Mouse (Mus musculus) G1E (cell line): ENCODE measurements around the gene Fancc. TPM values are rescaled to one million over a fixed set of nuclear protein-coding genes. Genes with fewer than 3 reads are reported as not detected.
"Not testable (repeated sequence)": the region's sequence is repeated elsewhere in the genome, so short reads cannot be mapped to it uniquely, and the experiment has no call there.

Source experiments
- ATAC-seq: 2 replicates; pipeline ENCODE4 v1.8.0; 2016; ENCODE audit warnings: mild to moderate bottlenecking; ENCODE audit not compliant: insufficient number of reproducible peaks, poor library complexity, low FRiP score, severe bottlenecking; ENCODE audit errors: extremely low read depth
- DNase-seq: peaks from one replicate; pipeline ENCODE4 v3.0.0; 2012; ENCODE audit warnings: low spot score
- H3K27me3 ChIP-seq: 2 replicates; pipeline ENCODE4 v1.6.1; 2012; ENCODE audit warnings: mild to moderate bottlenecking, low read length, inconsistent platforms; ENCODE audit not compliant: insufficient read depth
- H3K36me3 ChIP-seq: replicated peaks from 2 replicates; pipeline ENCODE3; 2012; ENCODE audit warnings: mild to moderate bottlenecking, inconsistent platforms
- H3K4me1 ChIP-seq: 2 replicates; pipeline ENCODE4 v1.6.1; 2012; ENCODE audit warnings: low read depth, low read length, inconsistent platforms, mixed read lengths; ENCODE audit not compliant: insufficient read depth
- H3K4me3 ChIP-seq: 2 replicates; pipeline ENCODE4 v1.5.1; 2012; ENCODE audit warnings: low read depth, mild to moderate bottlenecking, inconsistent platforms, low read length, moderate library complexity, mixed read lengths
- H3K9me3 ChIP-seq: replicated peaks from 2 replicates; pipeline ENCODE4 v1.6.1; 2012; ENCODE audit warnings: inconsistent platforms
- CTCF ChIP-seq: IDR thresholded peaks from 2 replicates; pipeline ENCODE4 v1.5.1; 2012; ENCODE audit warnings: low read depth, low read length, inconsistent platforms, mixed read lengths
- GATA1 ChIP-seq: IDR thresholded peaks from 2 replicates; pipeline ENCODE4 v1.6.1; 2012; ENCODE audit warnings: borderline replicate concordance, low read length, inconsistent platforms, mixed read lengths
- GATA2 ChIP-seq: IDR thresholded peaks from 2 replicates; pipeline ENCODE4 v1.6.1; 2012; ENCODE audit warnings: low read depth, low read length, inconsistent platforms, borderline replicate concordance
- POLR2AphosphoS5 ChIP-seq: IDR thresholded peaks from 2 replicates; pipeline ENCODE4 v1.6.1; 2012; ENCODE audit warnings: low read depth, low read length, inconsistent platforms; ENCODE audit not compliant: insufficient replicate concordance
- TAL1 ChIP-seq: conservative IDR thresholded peaks from 2 replicates; pipeline ENCODE4 v1.6.1; 2012; ENCODE audit warnings: low read depth, low read length, inconsistent platforms, mixed read lengths
- polyA plus RNA-seq: library from polyadenylated mRNA; stranded (reverse); fragments of >175 nt; gene quantifications from 2 replicates; pipeline ENCODE4 v1.2.3, GENCODE M21; 2012
- total RNA-seq, 2 experiments: library from RNA; stranded (forward) in 1 of 2; stranded (reverse) in 1 of 2; fragments of 200-1000 nt in 1 of 2; fragments of >200 nt in 1 of 2; fragmentation: Nextera tagmentation in 1 of 2; gene quantifications; 2 replicates each; pipeline ENCODE4 v1.2.3; 2014 to 2017

Fancc gene
- total and polyA plus RNA-seq, 3 experiments, result 2.7 to 13.7 (median 6.8) TPM

DNA sequence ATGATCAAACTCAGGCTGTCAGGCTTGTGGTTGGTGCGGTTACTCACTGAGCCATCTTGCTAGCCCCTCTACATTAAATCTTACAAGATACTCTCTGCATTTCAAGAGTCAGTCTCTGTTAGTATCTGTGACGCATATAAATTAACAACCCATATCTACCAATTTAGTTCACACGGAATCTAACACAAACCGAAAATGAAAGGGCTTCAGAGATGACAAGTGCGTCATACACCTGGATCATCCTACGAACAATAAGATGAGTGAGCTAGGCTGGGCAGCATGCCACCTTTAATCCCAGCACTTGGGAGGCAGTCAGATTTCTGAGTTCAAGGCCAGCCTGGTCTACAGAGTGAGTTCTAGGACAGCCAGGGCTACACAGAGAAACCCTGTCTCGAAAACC lies 177.3 kb downstream of the Fancc start:
- TF ChIP-seq POLR2AphosphoS5 (no peak), TAL1 (no peak), GATA1 (no peak), CTCF (no peak), GATA2 (no peak)

DNA sequence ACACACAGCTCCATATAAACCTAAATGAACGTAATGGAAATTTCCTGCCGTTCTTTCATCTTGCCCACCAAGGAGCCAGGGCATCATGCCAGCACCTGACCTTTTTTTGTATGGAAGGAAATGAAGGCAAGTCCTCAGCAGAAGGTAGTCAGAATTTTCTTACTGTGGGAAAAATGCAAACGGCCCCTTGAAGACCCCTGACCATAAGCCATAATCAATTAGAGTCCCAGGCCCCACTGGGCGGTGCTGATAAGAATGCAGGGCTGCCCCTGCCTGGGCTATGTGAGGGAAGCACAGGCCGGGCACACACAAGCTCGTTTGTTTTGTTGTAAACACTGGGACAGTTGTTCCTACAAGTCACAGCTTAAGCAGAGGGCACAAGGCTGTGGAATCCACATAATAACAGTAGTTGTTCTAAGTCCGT lies 179.4 kb downstream of the Fancc start:
- no peak for ATAC-seq
- Histone ChIP-seq H3K36me3 (peaks cover 53% of the 10 kb centered on the region), H3K4me1 (peaks cover 30% of the 10 kb centered on the region)

More for the DNA sequence above, 177.3 kb downstream of the Fancc start:
- no peak for DNase-seq
- H3K36me3 ChIP-seq, result peaks cover 48% of the 10 kb centered on the region
- H3K9me3 ChIP-seq, result no peaks in the 10 kb centered on the region
- peaks cover 14% of the 10 kb centered on the region for H3K4me1 ChIP-seq
- no peak overlapping the region for H3K4me3 ChIP-seq
- no peak for ATAC-seq
- H3K27me3 ChIP-seq, result no peaks in the 10 kb centered on the region

GRCm38 (mm10) chr13:63316407-63316806 lies 180.7 kb downstream of the Fancc start:
- Histone ChIP-seq H3K4me1 (peaks cover 30% of the 10 kb centered on the region), H3K9me3 (no peaks in the 10 kb centered on the region), H3K27me3 (no peaks in the 10 kb centered on the region), H3K36me3 (peaks cover 54% of the 10 kb centered on the region), H3K4me3 (no peak overlapping the region)
- no peak for DNase-seq
- TF ChIP-seq GATA2 (no peak), CTCF (no peak), GATA1 (no peak), POLR2AphosphoS5 (no peak), TAL1 (no peak)
- no peak for ATAC-seq

More for the DNA sequence above, 179.4 kb downstream of the Fancc start:
- DNase-seq, result no peak
- Histone ChIP-seq H3K4me3 (no peak overlapping the region), H3K27me3 (no peaks in the 10 kb centered on the region), H3K9me3 (no peaks in the 10 kb centered on the region)
- no peak for TF ChIP-seq GATA1
- no peak for TF ChIP-seq GATA2
- no peak for TF ChIP-seq CTCF
- no peak for TF ChIP-seq TAL1
- no peak for TF ChIP-seq POLR2AphosphoS5

DNA sequence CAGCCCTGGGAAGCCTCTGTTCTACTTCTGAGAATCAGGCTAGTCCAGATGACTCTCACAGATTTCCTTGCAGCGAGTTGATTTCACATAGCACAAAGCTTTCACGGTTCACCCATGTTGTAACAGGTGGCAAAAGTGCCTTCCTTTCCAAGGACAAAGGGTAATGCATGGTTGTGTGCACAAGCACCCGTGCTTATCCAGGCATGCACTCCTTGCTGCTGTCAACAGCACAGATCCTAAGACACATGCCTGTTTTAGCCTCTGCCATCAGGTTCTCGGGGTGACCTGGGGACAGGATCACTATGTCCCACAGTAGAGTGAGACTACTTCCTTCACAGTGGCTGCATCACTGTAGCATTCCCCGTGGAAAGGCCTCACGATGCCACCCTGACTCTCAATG lies 181.3 kb downstream of the Fancc start:
- H3K9me3 ChIP-seq, result no peaks in the 10 kb centered on the region
- H3K4me1 ChIP-seq, result peaks cover 30% of the 10 kb centered on the region
- no peak for DNase-seq
- peaks cover 54% of the 10 kb centered on the region for H3K36me3 ChIP-seq
- TF ChIP-seq GATA2 (no peak), CTCF (no peak), TAL1 (no peak), POLR2AphosphoS5 (no peak), GATA1 (no peak)
- H3K4me3 ChIP-seq, result no peak overlapping the region
- H3K27me3 ChIP-seq, result no peaks in the 10 kb centered on the region
- no peak for ATAC-seq

DNA sequence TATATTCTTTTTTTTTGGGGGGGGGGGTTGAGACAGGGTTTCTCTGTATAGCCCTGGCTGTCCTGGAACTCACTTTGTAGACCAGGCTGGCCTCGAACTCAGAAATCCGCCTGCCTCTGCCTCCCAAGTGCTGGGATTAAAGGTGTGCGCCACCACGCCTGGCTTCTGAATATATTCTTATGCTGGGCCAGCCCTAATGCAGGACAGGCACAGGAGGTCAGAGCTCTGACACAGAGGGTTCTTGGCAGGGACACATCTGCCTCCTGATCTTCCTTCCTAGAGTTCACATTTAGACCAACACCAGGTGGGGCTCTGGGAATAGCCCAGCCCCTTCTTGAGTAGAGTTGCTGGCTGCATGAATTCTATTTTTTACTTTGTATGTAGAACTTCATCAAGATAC lies 182.0 kb downstream of the Fancc start:
- not testable (repeated sequence) for ATAC-seq, H3K4me3 ChIP-seq, H3K9me3 ChIP-seq, DNase-seq, H3K27me3 ChIP-seq
- peaks cover 30% of the 10 kb centered on the region for H3K4me1 ChIP-seq
- peaks cover 54% of the 10 kb centered on the region for H3K36me3 ChIP-seq

DNA sequence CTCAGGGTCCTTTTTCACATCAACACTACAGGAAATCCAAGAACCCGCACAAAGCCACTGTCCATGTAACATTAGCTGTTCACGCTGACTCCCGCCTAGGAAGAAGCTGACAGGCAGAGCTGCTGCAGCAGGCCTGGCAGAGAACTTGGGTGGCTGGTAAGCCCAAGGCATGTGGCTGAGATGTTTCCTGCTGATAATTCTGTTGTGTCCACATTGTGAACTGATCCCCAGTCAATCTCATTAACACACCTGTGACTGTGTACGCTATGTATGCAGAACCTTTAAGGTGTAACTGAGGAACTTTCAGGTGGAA lies 182.5 kb downstream of the Fancc start:
- Histone ChIP-seq H3K36me3 (peaks cover 58% of the 10 kb centered on the region), H3K9me3 (no peaks in the 10 kb centered on the region), H3K27me3 (no peaks in the 10 kb centered on the region), H3K4me1 (peaks cover 30% of the 10 kb centered on the region), H3K4me3 (no peak overlapping the region; the same call in 1 of the 2 replicates)
- DNase-seq, result no peak
- TF ChIP-seq GATA1, result no peak
- no peak for TF ChIP-seq GATA2
- no peak for TF ChIP-seq POLR2AphosphoS5
- no peak for TF ChIP-seq CTCF
- no peak for TF ChIP-seq TAL1
- peak; percentile 70 for ATAC-seq
